26 mouse cellular contexts compared by ENCODE assay signal in the genomic region with DNA sequence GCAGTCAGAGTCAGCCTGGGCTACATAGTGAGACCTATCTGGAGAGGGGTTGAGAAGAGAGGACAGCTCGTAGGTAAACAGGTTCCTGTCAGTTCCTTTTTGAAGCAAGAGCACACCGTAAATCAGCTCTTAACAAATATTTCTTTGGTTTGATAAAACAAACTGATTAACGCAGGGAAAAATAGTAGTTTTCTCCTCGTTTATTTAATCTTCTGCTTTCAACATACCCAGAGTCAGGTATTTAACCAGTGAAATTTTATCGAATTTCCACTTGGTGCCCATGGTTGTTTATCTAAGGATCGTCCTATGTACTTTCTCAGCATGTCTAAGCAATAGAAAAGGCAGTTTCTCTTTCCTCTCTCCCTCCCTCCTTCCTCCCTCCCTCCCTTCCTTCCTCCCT.
"Had no signal": no experiment of that assay in that cellular context is flagged by ENCODE, and none has a peak within 500 bp of the region (broad histone marks: within the 10 kb centered on the region; RNA-seq: fewer than 3 reads in every experiment).

No protein-coding gene starts in this region.

- DNase-seq: gastrocnemius, adult 2 months; gastrocnemius, postnatal 10 days; gastrocnemius, postnatal 25 days; heart, adult 18-20 months; heart, postnatal 10 days; heart, postnatal 4 days; kidney, adult 18-20 months; kidney, adult 9 months; kidney, postnatal 10 days; kidney, postnatal 25 days; kidney, postnatal 4 days; left cerebral cortex, postnatal 4 days had no signal

- H3K36me3 ChIP-seq: heart, embryonic 10.5 days; heart, embryonic 12.5 days; hindbrain, embryonic 10.5 days; hindbrain, embryonic 12.5 days; intestine, embryonic 15.5 days; limb, embryonic 13.5 days; limb, embryonic 15.5 days had no signal

- H3K27me3 ChIP-seq: intestine, embryonic 15.5 days had no signal

- H3K9ac ChIP-seq: heart, embryonic 12.5 days; hindbrain, embryonic 12.5 days; hindbrain, embryonic 14.5 days; intestine, embryonic 15.5 days; limb, embryonic 13.5 days; limb, embryonic 15.5 days had no signal

- H3K4me3 ChIP-seq: gastrocnemius, adult 2 months; heart, embryonic 10.5 days; heart, embryonic 12.5 days; hindbrain, embryonic 10.5 days; hindbrain, embryonic 12.5 days; intestine, embryonic 15.5 days; layer of hippocampus, adult 2 months; left cerebral cortex, adult 2 months; limb, embryonic 13.5 days; limb, embryonic 15.5 days had no signal

- H3K9me3 ChIP-seq: heart, embryonic 10.5 days; heart, embryonic 12.5 days; hindbrain, embryonic 10.5 days; hindbrain, embryonic 12.5 days; intestine, embryonic 15.5 days; limb, embryonic 13.5 days; limb, embryonic 15.5 days had no signal

- H3K4me2 ChIP-seq: heart, embryonic 12.5 days; hindbrain, embryonic 12.5 days; hindbrain, embryonic 14.5 days; intestine, embryonic 15.5 days; limb, embryonic 13.5 days; limb, embryonic 15.5 days had no signal

- ATAC-seq: forebrain, embryonic 16.5 days; hindbrain, embryonic 16.5 days; inflammation-experienced regulatory T-cells, adult 6 months; intestine, embryonic 15.5 days; intestine, postnatal 0 days had no signal

- H3K27ac ChIP-seq: gastrocnemius, adult 2 months; heart, embryonic 10.5 days; hindbrain, embryonic 10.5 days; hindbrain, embryonic 12.5 days; hindbrain, embryonic 14.5 days; intestine, embryonic 15.5 days; layer of hippocampus, adult 2 months; left cerebral cortex, adult 2 months; limb, embryonic 13.5 days; limb, embryonic 15.5 days had no signal
